Mouse (Mus musculus) embryonic fibroblast, embryonic 13.5 days (primary cell): ENCODE results near the gene Hist2h4. TPM values are rescaled to one million over a fixed set of nuclear protein-coding genes. Genes with fewer than 3 reads are reported as not detected.

ENCODE experiments used
- H3K27ac ChIP-seq: 2 replicates; pipeline ENCODE4 v1.5.1; 2012; ENCODE audit warnings: low read length, control low read depth, inconsistent platforms; ENCODE audit not compliant: insufficient read depth
- H3K4me1 ChIP-seq: 2 replicates; pipeline ENCODE4 v1.6.1; 2011; ENCODE audit warnings: low read length; ENCODE audit not compliant: control insufficient read depth, insufficient read depth
- H3K4me3 ChIP-seq: 2 replicates; pipeline ENCODE4 v1.5.1; 2011; ENCODE audit warnings: mild to moderate bottlenecking, control low read depth, low read length; ENCODE audit not compliant: insufficient read depth
- CTCF ChIP-seq: IDR thresholded peaks from 2 replicates; pipeline ENCODE4 v1.5.1; 2011; ENCODE audit warnings: mild to moderate bottlenecking, control low read depth, low read length, moderate library complexity, borderline replicate concordance; ENCODE audit not compliant: insufficient read depth
- POLR2A ChIP-seq: IDR thresholded peaks from 2 replicates; pipeline ENCODE4 v1.6.1; 2011; ENCODE audit warnings: low read depth, mild to moderate bottlenecking, control low read depth, low read length, moderate library complexity
- polyA plus RNA-seq: library from polyadenylated mRNA; stranded (reverse); fragments of >200 nt; gene quantifications from 2 replicates; pipeline ENCODE4 v1.2.4, GENCODE M21; 2011; ENCODE audit warnings: low read depth; ENCODE audit not compliant: missing spikeins, insufficient read length

Gene Hist2h4
- polyA plus RNA-seq, 1 experiment = 3.7 TPM

- Histone ChIP-seq H3K27ac (peak overlapping the region; percentile 95), H3K4me1 (peaks cover 7% of the 10 kb centered on the region; the same call in 1 of the 2 replicates), H3K4me3 (peak overlapping the region; percentile 8)
- TF ChIP-seq POLR2A = no peak
- no peak for TF ChIP-seq CTCF
These were observed 1.5 kb downstream of the Hist2h4 start for GRCm38 (mm10) chr3:96261623-96262022.

- no peak for TF ChIP-seq CTCF
- no peak for TF ChIP-seq POLR2A
- H3K27ac ChIP-seq = no peak overlapping the region
- H3K4me3 ChIP-seq = no peak overlapping the region
- peaks cover 7% of the 10 kb centered on the region; the same call in 1 of the 2 replicates for H3K4me1 ChIP-seq
These were observed 2.9 kb downstream of the Hist2h4 start for GRCm38 (mm10) chr3:96260220-96260619.

- Histone ChIP-seq H3K4me3 (no peak overlapping the region), H3K4me1 (peaks cover 4% of the 10 kb centered on the region; the same call in 1 of the 2 replicates), H3K27ac (no peak overlapping the region)
- no peak for TF ChIP-seq CTCF
- TF ChIP-seq POLR2A = no peak
These were observed 5.9 kb downstream of the Hist2h4 start for GRCm38 (mm10) chr3:96257190-96257589.

- TF ChIP-seq CTCF (no peak), POLR2A (no peak)
- H3K27ac ChIP-seq = no peak overlapping the region
- no peaks in the 10 kb centered on the region; the same call in 1 of the 2 replicates for H3K4me1 ChIP-seq
- H3K4me3 ChIP-seq = no peak overlapping the region
These were observed 7.1 kb downstream of the Hist2h4 start for GRCm38 (mm10) chr3:96255926-96256593.

GRCm38 (mm10) chr3:96254683-96255355 is 8.3 kb downstream of the Hist2h4 start:
- TF ChIP-seq CTCF = no peak
- 0 out of 2 replicates have a peak, but pooled peaks have one; percentile 16 for TF ChIP-seq POLR2A
- H3K4me3 ChIP-seq = no peak overlapping the region
- H3K4me1 ChIP-seq = no peaks in the 10 kb centered on the region; the same call in 1 of the 2 replicates
- H3K27ac ChIP-seq = no peak overlapping the region

GRCm38 (mm10) chr3:96251787-96252186 is 11.3 kb downstream of the Hist2h4 start:
- Histone ChIP-seq H3K27ac (no peak overlapping the region), H3K4me3 (no peak overlapping the region), H3K4me1 (no peaks in the 10 kb centered on the region; the same call in none of the 2 replicates)
- TF ChIP-seq CTCF (no peak), POLR2A (no peak)

GRCm38 (mm10) chr3:96250890-96251289 is 12.2 kb downstream of the Hist2h4 start:
- Histone ChIP-seq H3K4me3 (no peak overlapping the region), H3K4me1 (no peaks in the 10 kb centered on the region; the same call in 1 of the 2 replicates), H3K27ac (no peak overlapping the region)
- no peak for TF ChIP-seq CTCF
- TF ChIP-seq POLR2A = no peak

GRCm38 (mm10) chr3:96249034-96249345 is 14.1 kb downstream of the Hist2h4 start:
- Histone ChIP-seq H3K4me1 (peaks cover 4% of the 10 kb centered on the region; the same call in 1 of the 2 replicates), H3K4me3 (peak overlapping the region; percentile 5; the same call in 1 of the 2 replicates), H3K27ac (no peak overlapping the region)
- TF ChIP-seq CTCF (no peak), POLR2A (no peak)

GRCm38 (mm10) chr3:96248141-96249033 is 14.7 kb downstream of the Hist2h4 start:
- Histone ChIP-seq H3K4me3 (peak overlapping the region; percentile 5), H3K27ac (no peak overlapping the region), H3K4me1 (peaks cover 4% of the 10 kb centered on the region; the same call in 1 of the 2 replicates)
- no peak for TF ChIP-seq CTCF
- 0 out of 2 replicates have a peak, but pooled peaks have one; percentile 53 for TF ChIP-seq POLR2A
